Mouse (Mus musculus): ENCODE results near the gene Zfp36l1. TPM values are rescaled to one million over a fixed set of nuclear protein-coding genes. Genes with fewer than 3 reads are reported as not detected.
A peak's percentile ranks its signal among the peaks of the same experiment; 100 is the strongest.

Gene Zfp36l1
- total RNA-seq (2017), result 17.7 and 19.0 TPM in 2 replicates

DNA sequence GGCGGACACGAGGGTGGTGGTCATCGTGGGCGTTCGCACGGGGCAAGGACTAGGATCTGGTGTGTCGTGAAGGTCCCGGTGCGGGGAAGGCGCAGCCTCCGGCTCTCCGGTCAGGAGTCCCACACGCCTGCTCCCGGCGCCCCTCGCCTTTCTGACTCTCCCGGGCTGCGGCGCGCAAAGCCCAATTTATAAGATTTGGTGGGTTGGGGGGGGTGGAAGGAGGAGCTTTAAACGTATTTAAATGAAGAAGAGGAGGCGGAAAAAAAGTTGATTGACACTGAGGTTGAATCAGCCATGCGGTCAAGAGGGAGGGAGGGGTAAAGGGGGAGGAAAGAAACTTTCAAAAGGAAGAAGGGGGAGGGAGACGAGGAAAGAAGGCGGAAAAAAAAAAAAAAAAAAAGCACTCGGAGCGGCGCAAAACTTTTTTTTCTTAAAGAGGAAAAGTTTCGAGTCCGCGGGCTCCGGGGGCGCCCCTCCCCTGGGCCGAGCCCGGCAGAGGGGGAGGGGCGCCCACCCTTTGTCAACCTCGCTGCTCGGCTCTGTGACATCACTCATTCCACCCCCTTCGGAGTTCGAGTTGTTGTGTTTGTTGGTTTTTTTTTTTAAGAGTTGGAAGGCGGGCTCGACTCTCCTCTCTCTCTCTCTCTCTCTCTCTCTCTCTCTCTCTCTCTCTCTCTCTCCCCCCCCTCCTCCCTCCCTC, at the start of gene Zfp36l1:
Gene Zfp36l1, minus strand, starts transcription at position 162 of the 700 bp plus-strand sequence.
- ATAC-seq (replicated peaks in 1 of 2; ENCODE audit: insufficient read depth in 1 of 2, low FRiP score in 2 of 2, low TSS enrichment in 1 of 2, low read depth in 1 of 2, poor library complexity in 2 of 2, severe bottlenecking in 2 of 2), result peak; percentile 38 to 41

DNA sequence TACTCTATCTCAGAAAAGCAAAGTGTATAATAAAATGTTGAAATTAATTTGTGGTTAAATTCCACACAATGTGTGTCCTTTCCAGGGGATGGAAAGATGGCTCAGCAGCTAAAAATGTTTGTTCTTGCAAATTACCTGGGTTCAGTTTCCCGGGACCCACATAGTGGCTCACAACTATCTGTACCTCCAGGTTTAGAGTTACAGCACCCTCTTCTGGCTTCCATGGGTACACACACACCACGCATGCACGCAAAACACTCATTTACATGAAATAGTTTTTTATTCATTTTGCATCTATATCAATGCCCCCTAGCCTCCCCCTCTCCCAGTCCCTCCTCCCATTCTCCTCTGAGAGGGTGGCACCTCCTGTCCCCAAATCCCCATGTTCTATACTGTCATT, 49.6 kb upstream of the Zfp36l1 start:
- no peak for ATAC-seq (replicated peaks in 1 of 2; ENCODE audit: insufficient read depth in 1 of 2, low FRiP score in 2 of 2, low TSS enrichment in 1 of 2, low read depth in 1 of 2, poor library complexity in 2 of 2, severe bottlenecking in 2 of 2)

DNA sequence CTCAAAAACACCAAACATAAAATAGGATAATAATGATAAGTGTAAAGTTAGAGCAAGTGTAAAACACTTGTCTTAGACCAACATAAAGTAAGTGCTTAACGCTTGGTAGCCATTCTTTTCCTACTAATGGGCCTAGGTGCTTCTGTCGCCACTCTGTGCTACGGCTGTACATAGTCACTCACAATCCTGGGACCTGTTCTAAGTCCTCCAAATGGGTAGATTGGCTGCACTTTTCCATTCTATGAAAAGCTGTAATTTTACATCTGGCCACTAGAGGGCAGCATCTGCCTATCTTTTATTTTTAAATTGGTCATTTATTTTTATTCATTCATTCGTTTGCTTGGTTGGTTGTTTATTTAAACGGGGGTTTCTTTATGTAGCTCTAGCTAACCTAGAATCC, 44.9 kb upstream of the Zfp36l1 start:
- no peak for ATAC-seq (replicated peaks in 1 of 2; ENCODE audit: insufficient read depth in 1 of 2, low FRiP score in 2 of 2, low TSS enrichment in 1 of 2, low read depth in 1 of 2, poor library complexity in 2 of 2, severe bottlenecking in 2 of 2)

DNA sequence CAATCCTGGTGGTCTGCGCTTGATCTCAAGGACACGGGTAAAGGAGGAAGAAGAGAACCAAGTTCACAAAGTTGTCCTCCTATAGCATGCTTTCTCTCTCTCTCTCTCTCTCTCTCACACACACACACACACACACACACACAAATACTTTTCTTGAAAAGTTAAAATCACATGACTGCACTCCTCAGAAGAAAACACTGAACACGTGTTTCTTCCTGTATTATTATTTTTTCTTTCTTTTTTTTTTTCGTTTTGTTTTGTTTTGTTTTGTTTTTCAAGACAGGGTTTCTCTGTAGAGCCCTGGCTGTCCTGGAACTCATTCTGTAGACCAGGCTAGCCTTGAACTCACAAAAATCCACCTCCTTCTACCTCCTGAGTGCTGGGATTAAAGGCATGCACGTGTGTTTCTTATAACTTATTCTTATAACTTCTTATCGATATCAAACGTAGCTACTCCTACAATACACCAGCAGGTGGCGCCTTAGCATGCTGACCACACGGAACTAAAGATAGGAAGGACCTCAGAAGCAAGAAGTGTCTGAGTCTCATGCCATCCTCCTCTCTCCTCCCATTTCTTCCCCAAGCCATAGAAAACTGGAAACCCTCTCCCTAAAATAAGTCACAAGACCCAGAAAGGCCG, 41.0 kb upstream of the Zfp36l1 start:
- peak in 1 of 2 experiments; percentile 59; a peak in 1 of 4 replicates for ATAC-seq (replicated peaks in 1 of 2; ENCODE audit: insufficient read depth in 1 of 2, low FRiP score in 2 of 2, low TSS enrichment in 1 of 2, low read depth in 1 of 2, poor library complexity in 2 of 2, severe bottlenecking in 2 of 2)

DNA sequence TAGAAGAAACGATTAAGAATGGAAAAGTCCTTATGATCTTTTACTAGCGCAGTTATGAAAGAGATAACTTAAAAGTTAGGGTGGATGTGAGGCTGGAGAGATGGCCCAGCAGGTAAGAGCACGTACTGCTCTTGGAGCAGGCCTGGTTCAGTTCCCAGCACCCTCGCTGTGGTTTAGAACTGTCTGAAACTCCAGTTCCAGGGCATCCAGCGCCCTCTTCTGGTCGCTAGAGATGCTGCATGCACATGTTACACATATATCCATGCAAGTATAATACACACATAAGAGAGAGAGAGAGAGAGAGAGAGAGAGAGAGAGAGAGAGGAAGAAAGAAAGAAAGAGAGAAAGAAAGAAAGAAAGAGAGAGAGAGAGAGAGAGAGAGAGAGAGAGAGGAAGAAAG, 40.3 kb upstream of the Zfp36l1 start:
- ATAC-seq (replicated peaks in 1 of 2; ENCODE audit: insufficient read depth in 1 of 2, low FRiP score in 2 of 2, low TSS enrichment in 1 of 2, low read depth in 1 of 2, poor library complexity in 2 of 2, severe bottlenecking in 2 of 2), result no peak

DNA sequence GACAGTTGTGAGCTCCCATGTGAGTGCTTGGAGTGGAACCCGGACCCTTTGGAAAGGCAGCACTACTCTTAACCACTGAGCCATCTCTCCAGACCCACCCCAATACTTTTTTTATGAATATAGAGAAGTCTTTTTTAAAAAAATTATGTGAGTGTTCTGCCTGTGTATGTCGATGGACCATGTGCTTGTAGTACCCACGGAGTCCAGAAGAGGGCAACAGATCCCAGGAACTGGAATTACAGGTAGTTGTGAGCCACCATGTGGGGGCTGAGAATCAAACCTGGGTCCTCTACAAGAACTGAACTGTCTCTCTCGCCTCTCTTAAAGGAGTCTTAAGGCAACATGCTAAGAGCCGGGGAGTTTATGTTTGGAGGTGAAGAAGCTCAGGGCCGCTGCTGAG, 39.0 kb upstream of the Zfp36l1 start:
- ATAC-seq (replicated peaks in 1 of 2; ENCODE audit: insufficient read depth in 1 of 2, low FRiP score in 2 of 2, low TSS enrichment in 1 of 2, low read depth in 1 of 2, poor library complexity in 2 of 2, severe bottlenecking in 2 of 2), result no peak

DNA sequence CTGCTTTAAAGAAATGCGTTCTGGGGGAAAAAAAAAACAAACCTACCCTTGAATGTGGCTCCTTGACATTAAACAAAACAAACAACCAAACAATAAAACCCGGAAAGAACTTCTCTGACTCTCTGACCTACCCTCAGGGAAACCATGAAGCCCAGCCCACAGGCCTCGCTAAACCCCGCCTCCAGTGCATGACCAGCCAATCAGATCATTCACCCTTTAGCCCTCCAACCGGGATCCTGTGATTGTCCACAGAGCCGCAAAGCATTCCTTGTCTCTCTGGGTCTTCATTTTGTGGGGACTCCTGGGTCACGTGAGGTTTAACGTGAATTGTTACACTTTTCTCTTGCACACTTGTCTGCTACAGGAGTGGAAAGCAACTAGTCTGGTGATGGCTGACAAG, 37.8 kb upstream of the Zfp36l1 start:
- ATAC-seq (replicated peaks in 1 of 2; ENCODE audit: insufficient read depth in 1 of 2, low FRiP score in 2 of 2, low TSS enrichment in 1 of 2, low read depth in 1 of 2, poor library complexity in 2 of 2, severe bottlenecking in 2 of 2), result peak in 1 of 2 experiments; percentile 61; a peak in 1 of 4 replicates

DNA sequence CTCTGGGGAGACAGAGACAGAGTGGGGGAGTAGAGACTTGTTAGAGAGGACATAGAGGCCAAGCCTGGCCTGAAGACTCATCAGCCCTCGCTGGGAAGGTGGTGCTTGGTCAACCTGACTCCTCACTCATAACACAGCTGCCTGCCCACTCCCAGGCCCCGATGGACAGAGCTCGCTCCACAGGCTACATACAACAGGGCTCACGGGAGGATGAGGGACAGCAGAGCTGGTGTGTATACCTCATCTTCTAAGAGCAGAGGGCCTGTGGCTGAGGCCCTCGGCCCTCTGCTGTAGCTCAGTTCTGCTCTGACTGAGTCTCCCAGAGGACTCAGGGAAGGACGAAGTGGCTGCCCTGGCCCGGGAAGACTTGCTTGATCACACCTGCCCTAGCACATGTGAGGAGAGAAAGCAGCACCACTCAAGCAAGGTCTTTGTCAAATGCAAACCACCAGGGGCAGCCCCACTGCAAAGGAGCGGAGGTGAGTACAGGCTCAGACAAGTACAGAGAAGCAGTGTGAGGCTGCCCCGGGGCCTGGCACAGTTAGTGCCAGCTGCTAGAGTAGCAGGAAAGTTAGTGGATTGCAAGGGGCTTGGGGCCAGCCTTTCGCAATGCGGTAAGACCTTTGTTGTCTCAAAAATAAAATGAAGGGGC, 34.9 kb upstream of the Zfp36l1 start:
- ATAC-seq (replicated peaks in 1 of 2; ENCODE audit: insufficient read depth in 1 of 2, low FRiP score in 2 of 2, low TSS enrichment in 1 of 2, low read depth in 1 of 2, poor library complexity in 2 of 2, severe bottlenecking in 2 of 2), result no peak

DNA sequence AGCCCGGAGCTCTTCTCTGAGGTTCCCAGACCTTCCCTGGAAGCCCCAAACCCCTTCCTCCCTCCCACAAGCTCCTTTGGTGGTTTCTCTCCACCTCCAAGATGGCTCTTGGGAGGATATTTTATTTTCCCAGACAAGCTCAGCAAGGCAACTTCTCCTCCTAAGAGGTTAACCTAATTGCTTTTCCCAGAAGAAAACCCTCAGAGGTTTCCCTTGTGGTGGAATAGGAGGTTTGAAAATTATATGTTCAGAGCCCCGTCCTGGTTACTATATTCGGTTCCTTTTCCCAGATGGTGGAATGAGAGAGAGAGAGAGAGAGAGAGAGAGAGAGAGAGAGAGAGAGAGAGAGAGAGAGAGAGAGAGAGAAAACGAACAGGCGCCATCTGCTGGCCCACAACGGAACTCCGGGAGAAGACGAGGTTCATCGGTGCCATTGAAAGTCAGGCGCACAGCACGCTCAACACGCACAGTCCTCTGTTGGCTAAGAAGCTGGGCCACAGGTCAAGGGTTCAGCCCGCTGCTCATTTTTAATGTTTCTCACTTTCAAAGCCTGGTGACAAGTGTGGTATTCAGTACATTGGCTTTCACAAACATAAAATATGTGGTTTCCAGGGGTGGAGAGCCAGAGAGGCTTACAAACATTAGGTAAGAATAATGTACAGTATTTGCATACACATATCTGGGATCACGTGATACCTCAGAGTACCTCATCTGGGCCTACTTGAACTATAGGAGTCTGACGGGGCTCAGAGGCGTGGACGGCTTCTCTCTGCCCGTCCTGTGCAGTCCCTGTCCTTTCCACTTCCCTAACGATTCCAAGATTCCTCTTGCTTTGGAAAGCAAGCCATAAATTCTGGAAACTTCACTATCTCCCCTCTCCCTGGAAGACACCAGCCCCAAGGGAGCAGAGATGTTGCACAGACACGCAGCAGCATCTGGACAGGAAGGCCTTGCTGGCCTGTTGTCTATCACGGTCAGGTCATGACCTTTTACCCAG, 33.7 kb upstream of the Zfp36l1 start:
- peak in 1 of 2 experiments; percentile 42; a peak in 1 of 4 replicates for ATAC-seq (replicated peaks in 1 of 2; ENCODE audit: insufficient read depth in 1 of 2, low FRiP score in 2 of 2, low TSS enrichment in 1 of 2, low read depth in 1 of 2, poor library complexity in 2 of 2, severe bottlenecking in 2 of 2)

DNA sequence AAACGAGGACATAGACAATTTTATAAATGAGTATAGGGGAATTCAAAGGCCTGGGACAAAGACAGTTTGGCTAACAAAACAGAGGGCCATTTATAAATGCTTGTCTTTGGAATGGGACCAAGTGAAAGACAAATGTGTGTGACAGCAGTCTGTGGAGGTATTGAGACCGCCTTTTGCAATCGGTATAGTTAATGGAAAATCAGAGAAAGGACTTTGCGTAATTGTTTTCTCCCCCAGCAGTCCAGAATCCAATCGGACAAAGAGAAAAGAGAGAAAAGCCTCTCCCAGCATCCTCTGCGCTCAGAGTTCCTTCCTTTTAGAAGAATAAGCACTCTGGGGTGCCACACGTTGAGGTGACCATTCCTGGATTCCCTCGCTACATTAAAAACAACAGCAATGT, 32.6 kb upstream of the Zfp36l1 start:
- ATAC-seq (replicated peaks in 1 of 2; ENCODE audit: insufficient read depth in 1 of 2, low FRiP score in 2 of 2, low TSS enrichment in 1 of 2, low read depth in 1 of 2, poor library complexity in 2 of 2, severe bottlenecking in 2 of 2), result no peak

DNA sequence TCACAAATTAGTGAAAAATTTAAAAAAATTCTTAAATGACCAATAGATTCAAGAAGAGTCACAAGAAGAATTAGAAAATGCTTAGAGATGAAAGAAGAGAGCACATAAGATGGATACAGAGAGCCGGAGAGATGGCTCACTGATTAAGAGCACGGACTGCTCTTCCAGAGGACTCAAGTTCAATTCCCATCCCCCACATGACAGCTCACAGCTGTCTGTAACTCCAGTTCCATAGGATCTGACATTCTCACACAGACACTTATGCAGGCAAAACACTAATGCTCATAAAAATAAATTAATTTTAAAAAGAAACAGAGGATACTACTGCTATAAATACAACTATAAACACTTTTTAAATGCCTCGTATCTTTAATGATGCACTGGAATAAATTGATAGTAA, 32.0 kb upstream of the Zfp36l1 start:
- ATAC-seq (replicated peaks in 1 of 2; ENCODE audit: insufficient read depth in 1 of 2, low FRiP score in 2 of 2, low TSS enrichment in 1 of 2, low read depth in 1 of 2, poor library complexity in 2 of 2, severe bottlenecking in 2 of 2), result no peak

DNA sequence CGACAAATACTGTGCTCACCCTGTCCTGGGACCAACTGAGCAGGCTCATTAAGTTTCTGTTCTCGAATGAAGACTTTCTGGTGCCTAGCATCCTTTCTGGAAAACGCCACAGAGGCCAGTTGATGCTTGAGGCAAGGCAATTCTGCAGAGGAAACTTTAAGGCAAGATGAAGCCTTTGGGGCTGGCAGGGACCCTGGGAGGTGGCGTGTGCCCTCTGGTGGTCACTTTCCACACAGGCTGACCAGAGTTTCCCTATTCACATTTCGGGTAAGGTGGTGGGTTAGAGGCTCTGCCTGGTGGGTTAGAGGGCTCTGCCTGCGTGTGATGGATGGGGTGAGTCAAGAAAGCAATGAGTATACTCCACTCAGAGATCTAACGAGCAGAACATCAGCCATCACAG, 28.7 kb upstream of the Zfp36l1 start:
- ATAC-seq (replicated peaks in 1 of 2; ENCODE audit: insufficient read depth in 1 of 2, low FRiP score in 2 of 2, low TSS enrichment in 1 of 2, low read depth in 1 of 2, poor library complexity in 2 of 2, severe bottlenecking in 2 of 2), result peak; percentile 71 to 74

DNA sequence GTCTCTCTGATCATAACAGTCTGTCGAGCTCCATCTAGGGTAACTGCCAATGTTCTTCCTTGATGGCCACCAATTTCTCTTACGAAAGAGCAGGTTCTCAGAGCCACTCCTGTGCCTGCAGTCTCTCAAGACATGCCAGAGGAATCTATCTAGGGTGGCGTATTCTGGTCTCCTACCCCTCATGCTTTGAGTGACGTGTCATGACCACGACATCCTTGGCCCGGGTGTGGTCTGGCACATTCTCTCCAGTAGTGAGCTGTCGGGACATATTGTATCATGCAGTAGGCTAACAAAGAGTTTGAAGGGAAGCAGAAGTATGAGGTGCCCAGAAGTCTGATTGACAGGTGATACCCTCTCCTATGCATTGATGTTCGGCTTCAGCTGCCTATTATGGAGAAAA, 28.2 kb upstream of the Zfp36l1 start:
- peak in 1 of 2 experiments; percentile 6; a peak in 1 of 4 replicates for ATAC-seq (replicated peaks in 1 of 2; ENCODE audit: insufficient read depth in 1 of 2, low FRiP score in 2 of 2, low TSS enrichment in 1 of 2, low read depth in 1 of 2, poor library complexity in 2 of 2, severe bottlenecking in 2 of 2)

DNA sequence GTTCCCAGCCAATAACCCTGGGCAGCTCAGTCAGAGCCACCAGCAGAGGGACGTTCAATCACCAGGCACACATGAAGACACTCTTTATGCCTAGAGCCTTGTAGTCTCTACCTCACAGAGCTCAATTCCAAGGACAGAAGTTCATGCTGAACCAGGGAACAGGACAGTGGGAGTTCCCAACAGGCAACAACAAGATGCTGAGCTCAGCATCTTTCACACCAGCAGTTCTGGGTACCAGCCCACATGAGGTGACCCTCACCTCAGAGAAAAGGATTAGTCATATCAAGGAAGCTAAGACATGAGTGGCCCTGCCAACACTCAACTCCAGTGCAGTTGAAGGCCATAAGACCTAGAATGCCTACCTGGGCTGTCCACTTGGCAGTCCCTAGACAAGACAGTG, 24.9 kb upstream of the Zfp36l1 start:
- no peak for ATAC-seq (replicated peaks in 1 of 2; ENCODE audit: insufficient read depth in 1 of 2, low FRiP score in 2 of 2, low TSS enrichment in 1 of 2, low read depth in 1 of 2, poor library complexity in 2 of 2, severe bottlenecking in 2 of 2)

DNA sequence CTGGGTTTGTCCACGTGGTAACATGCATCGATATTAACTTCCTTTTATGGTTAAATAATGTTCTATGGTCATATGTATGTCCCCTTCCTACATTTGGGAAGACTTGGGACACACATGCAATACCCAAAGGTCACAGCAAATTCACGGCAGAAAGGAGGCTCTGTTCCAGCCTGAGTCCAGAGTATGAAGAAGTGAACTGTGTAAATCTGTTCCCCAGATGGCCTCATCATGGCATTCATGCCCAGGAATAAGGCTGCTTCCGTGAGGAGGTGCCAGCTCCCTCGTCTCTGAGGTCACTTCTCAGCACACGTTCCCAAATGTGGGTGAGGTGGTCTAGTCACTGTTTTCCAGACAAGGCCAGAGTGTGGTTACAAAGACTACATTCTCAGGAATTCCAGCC, 24.4 kb upstream of the Zfp36l1 start:
- ATAC-seq (replicated peaks in 1 of 2; ENCODE audit: insufficient read depth in 1 of 2, low FRiP score in 2 of 2, low TSS enrichment in 1 of 2, low read depth in 1 of 2, poor library complexity in 2 of 2, severe bottlenecking in 2 of 2), result no peak

DNA sequence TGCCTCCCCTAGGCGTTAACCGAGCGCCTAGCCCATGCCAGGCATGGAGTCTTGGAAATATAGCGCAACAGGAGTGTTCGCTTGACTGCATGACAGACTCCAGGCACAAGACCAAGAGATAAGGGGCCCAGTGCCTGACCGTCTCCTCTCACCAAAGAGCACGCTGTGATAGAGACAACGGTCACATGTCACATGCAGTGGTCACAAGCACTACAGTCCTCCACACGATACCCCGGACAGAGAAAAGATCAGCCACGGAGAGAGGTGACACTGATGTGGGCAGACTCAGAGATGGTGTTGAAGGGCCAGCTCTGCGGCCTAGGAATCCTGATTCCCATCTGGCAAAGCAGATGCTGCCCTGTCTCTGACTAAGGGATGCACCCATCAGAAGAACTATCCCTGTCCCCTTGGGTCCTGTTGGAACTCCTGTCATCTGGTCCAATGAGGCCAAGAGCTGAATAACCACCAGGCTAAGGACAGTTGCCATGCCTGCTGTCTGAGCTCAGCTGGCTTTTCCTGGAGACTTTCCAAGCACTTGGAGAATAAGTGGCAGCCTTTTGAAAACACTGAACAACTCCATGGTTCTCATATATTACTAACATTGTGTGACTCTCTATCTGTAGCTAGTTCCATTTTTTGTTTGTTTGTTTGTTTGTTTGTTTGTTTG, 23.6 kb upstream of the Zfp36l1 start:
- no peak for ATAC-seq (replicated peaks in 1 of 2; ENCODE audit: insufficient read depth in 1 of 2, low FRiP score in 2 of 2, low TSS enrichment in 1 of 2, low read depth in 1 of 2, poor library complexity in 2 of 2, severe bottlenecking in 2 of 2)

DNA sequence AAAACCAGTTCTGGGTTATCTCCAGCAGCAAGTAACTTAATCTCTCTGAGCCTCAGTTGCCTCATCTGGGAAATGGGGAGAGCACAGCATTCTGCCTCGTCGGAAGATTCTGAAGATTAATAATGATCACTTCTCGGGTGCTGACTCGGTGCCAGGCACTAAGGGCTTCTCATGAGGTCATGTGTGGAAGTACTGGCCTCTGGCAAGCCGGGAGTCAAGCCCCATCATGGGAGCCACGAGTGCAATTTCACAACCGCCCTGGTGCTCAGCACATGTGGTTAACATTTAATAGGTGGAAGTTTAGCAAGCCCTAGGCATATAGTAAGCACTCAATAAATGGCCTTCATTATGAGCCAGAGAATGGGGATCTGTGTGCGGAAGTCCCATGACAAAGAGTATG, 22.4 kb upstream of the Zfp36l1 start:
- ATAC-seq (replicated peaks in 1 of 2; ENCODE audit: insufficient read depth in 1 of 2, low FRiP score in 2 of 2, low TSS enrichment in 1 of 2, low read depth in 1 of 2, poor library complexity in 2 of 2, severe bottlenecking in 2 of 2), result no peak

All from hematopoietic stem cell, adult 5-6 weeks (primary cell).